Mouse (Mus musculus) C2C12 (cell line): Measurements from ENCODE around the gene Dnmt1.

Experiments used
- CTCF ChIP-seq: IDR thresholded peaks from one replicate; pipeline ENCODE4 v1.5.1; 2011; ENCODE audit not compliant: control insufficient read depth, insufficient read depth, insufficient read length
- MYOG ChIP-seq: IDR thresholded peaks from one replicate; pipeline ENCODE4 v1.6.1; 2011; ENCODE audit not compliant: control insufficient read depth, insufficient read length; ENCODE audit errors: extremely low read depth

DNA sequence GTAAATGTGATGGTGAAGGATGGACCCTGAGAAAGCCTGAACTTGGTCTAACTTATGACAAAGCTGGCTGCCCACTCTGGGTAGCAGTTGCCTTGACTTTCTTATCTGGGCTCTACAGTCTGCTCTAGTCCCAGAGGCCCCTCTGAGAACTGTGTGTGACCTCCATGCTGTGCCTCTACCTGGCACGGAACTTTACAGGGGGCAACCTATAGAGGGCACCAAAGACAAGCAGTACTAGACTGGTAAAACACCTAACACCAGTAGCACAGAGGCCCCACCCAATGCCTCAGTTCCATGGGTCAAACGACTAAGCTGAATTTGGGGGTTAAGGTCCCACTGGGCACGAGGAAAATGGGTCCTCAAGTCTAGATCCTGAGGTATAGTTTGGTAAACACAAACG lies 43.5 kb downstream of the Dnmt1 start:
- TF ChIP-seq CTCF (peak; percentile 15), MYOG (no peak)
